Mouse (Mus musculus) MEL (cell line): ENCODE results near the gene Nxt2. TPM values are rescaled to one million over a fixed set of nuclear protein-coding genes. Genes with fewer than 3 reads are reported as not detected.

ENCODE experiments used
- DNase-seq: peaks from one replicate; pipeline ENCODE4 v3.0.0; 2011; ENCODE audit warnings: low read depth, low spot score
- H3K27ac ChIP-seq: 2 replicates; pipeline ENCODE4 v1.5.1; 2012; ENCODE audit warnings: low read depth, mild to moderate bottlenecking, control low read depth, low read length, moderate library complexity; ENCODE audit not compliant: control insufficient read depth
- H3K27me3 ChIP-seq, 2 experiments: fragments of 150-350 bp in 1 of 2; sonication (generic) in 1 of 2; 2 replicates each; pipeline ENCODE4 v1.6.1; 2012; ENCODE audit warnings: low read length in 2 of 2, mild to moderate bottlenecking in 2 of 2, improper control_type of control experiment in 1 of 2, moderate library complexity in 1 of 2; ENCODE audit not compliant: insufficient read depth in 2 of 2, control insufficient read depth in 1 of 2
- H3K36me3 ChIP-seq, 2 experiments: 2 replicates each; pipeline ENCODE4 v1.6.1; 2012 to 2014; ENCODE audit warnings: low read length in 2 of 2, improper control_type of control experiment in 1 of 2, inconsistent platforms in 1 of 2, mild to moderate bottlenecking in 1 of 2; ENCODE audit not compliant: insufficient read depth in 2 of 2, control insufficient read depth in 1 of 2
- H3K4me1 ChIP-seq, 2 experiments: fragments of 150-350 bp in 1 of 2; sonication (generic) in 1 of 2; 2 replicates each; pipeline ENCODE4 v1.6.1; 2012; ENCODE audit warnings: low read length in 2 of 2, improper control_type of control experiment in 1 of 2, mild to moderate bottlenecking in 1 of 2; ENCODE audit not compliant: insufficient read depth in 2 of 2, control insufficient read depth in 1 of 2
- H3K4me3 ChIP-seq, 2 experiments: fragments of 150-350 bp in 1 of 2; sonication (generic) in 1 of 2; 2 replicates each; pipeline ENCODE4 v1.5.1; 2012; ENCODE audit warnings: low read depth in 2 of 2, low read length in 2 of 2, mild to moderate bottlenecking in 2 of 2, moderate library complexity in 2 of 2, control low read depth in 1 of 2, improper control_type of control experiment in 1 of 2; ENCODE audit not compliant: control insufficient read depth in 1 of 2, insufficient read depth in 1 of 2
- H3K79me2 ChIP-seq: 2 replicates; pipeline ENCODE4 v1.6.1; 2012; ENCODE audit warnings: mild to moderate bottlenecking, low read length, moderate library complexity; ENCODE audit not compliant: control insufficient read depth, poor library complexity, insufficient read depth
- H3K9ac ChIP-seq: 2 replicates; pipeline ENCODE4 v1.6.1; 2012; ENCODE audit warnings: low read depth, mild to moderate bottlenecking, control low read depth, low read length, moderate library complexity; ENCODE audit not compliant: control insufficient read depth, poor library complexity, severe bottlenecking
- H3K9me3 ChIP-seq: fragments of 150-350 bp; sonication (generic); replicated peaks from 2 replicates; pipeline ENCODE4 v1.6.1; 2012; ENCODE audit warnings: mild to moderate bottlenecking, low read length, improper control_type of control experiment, moderate library complexity; ENCODE audit not compliant: insufficient read depth
- CHD1 ChIP-seq: IDR thresholded peaks from 2 replicates; pipeline ENCODE4 v1.6.1; 2012; ENCODE audit warnings: low read depth, mild to moderate bottlenecking, inconsistent platforms, low read length, improper control_type of control experiment
- GABPA ChIP-seq: IDR thresholded peaks from 2 replicates; pipeline ENCODE4 v1.6.1; 2012; ENCODE audit warnings: low read depth, mild to moderate bottlenecking, inconsistent platforms, low read length, improper control_type of control experiment, moderate library complexity
- KAT2A ChIP-seq: conservative IDR thresholded peaks from 2 replicates; pipeline ENCODE4 v1.6.1; 2012; ENCODE audit warnings: low read depth, low read length, improper control_type of control experiment, inconsistent platforms
- MAFK ChIP-seq: IDR thresholded peaks from 2 replicates; pipeline ENCODE4 v1.6.1; 2011; ENCODE audit warnings: low read depth, mild to moderate bottlenecking, low read length, improper control_type of control experiment, borderline replicate concordance
- POLR2A ChIP-seq, 2 experiments: IDR thresholded peaks; 2 replicates each; pipeline ENCODE4 v1.6.1; 2011 to 2012; ENCODE audit warnings: low read length in 2 of 2, mild to moderate bottlenecking in 2 of 2, control low read depth in 1 of 2, improper control_type of control experiment in 1 of 2, low read depth in 1 of 2, moderate library complexity in 1 of 2; ENCODE audit not compliant: control insufficient read depth in 1 of 2, insufficient read depth in 1 of 2, poor library complexity in 1 of 2
- POLR2AphosphoS2 ChIP-seq: IDR thresholded peaks from 2 replicates; pipeline ENCODE4 v1.6.1; 2011; ENCODE audit warnings: low read length, improper control_type of control experiment
- TCF12 ChIP-seq: IDR thresholded peaks from 2 replicates; pipeline ENCODE4 v1.6.1; 2014; ENCODE audit warnings: low read depth, mild to moderate bottlenecking, inconsistent platforms, low read length, improper control_type of control experiment, moderate library complexity
- USF2 ChIP-seq, 2 experiments: IDR thresholded peaks; 2 replicates each; pipeline ENCODE4 v1.6.1; 2011 to 2012; ENCODE audit warnings: improper control_type of control experiment in 2 of 2, low read length in 2 of 2, borderline replicate concordance in 1 of 2, inconsistent platforms in 1 of 2, low read depth in 1 of 2, mild to moderate bottlenecking in 1 of 2; ENCODE audit not compliant: insufficient read depth in 1 of 2
- ZMIZ1 ChIP-seq: IDR thresholded peaks from 2 replicates; pipeline ENCODE4 v1.6.1; 2012; ENCODE audit warnings: low read depth, mild to moderate bottlenecking, inconsistent platforms, low read length, improper control_type of control experiment, moderate library complexity
- ZNF384 ChIP-seq: IDR thresholded peaks from 2 replicates; pipeline ENCODE4 v1.6.1; 2012; ENCODE audit warnings: low read depth, mild to moderate bottlenecking, inconsistent platforms, low read length, improper control_type of control experiment
- polyA plus RNA-seq, 2 experiments: library from polyadenylated mRNA; stranded (reverse) in 1 of 2; unstranded in 1 of 2; fragments of >175 nt in 1 of 2; fragments of >200 nt in 1 of 2; gene quantifications; 2 replicates each; pipeline versions ENCODE4 v1.2.1 to v1.2.4; 2012; ENCODE audit warnings: low replicate concordance in 2 of 2, low read depth in 1 of 2; ENCODE audit not compliant: insufficient read length in 2 of 2, insufficient read depth in 1 of 2, missing spikeins in 1 of 2
- total RNA-seq: library from RNA; depleted of rRNA; stranded (reverse); fragments of 300-350 nt; gene quantifications from 2 replicates; pipeline ENCODE4 v1.2.3, GENCODE M21; 2012; rRNA removed

Nxt2 gene
- total RNA-seq (2.4 and 2.6 TPM in 2 replicates), polyA plus RNA-seq (1 to 10 TPM in 1 of 2 experiments, not detected in 1; 6.4 TPM)

DNA sequence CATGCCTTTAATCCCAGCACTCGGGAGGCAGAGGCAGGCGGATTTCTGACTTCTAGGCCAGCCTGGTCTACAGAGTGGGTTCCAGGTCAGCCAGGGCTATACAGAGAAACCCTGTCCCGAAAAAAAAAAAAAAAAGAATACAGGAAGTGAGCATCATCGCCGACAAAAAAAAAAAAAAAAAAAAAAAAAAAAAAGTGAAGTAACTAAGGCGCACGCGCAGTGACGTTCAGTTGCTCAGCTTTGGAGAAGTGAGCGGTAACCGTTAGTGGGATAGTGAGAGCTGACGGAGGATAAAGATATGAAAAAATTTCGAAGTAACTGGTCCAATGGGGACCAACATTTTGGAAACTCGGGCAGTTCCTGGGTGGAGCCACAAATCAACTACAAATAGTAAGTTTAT, at the start of gene Nxt2:
TSS of gene Nxt2 (plus strand) at position 229 of the 400 bp plus-strand sequence.
- Histone ChIP-seq H3K9ac (peak within 1 kb of the TSS; percentile 64), H3K9me3 (no peaks in the 10 kb centered on the region)

DNA sequence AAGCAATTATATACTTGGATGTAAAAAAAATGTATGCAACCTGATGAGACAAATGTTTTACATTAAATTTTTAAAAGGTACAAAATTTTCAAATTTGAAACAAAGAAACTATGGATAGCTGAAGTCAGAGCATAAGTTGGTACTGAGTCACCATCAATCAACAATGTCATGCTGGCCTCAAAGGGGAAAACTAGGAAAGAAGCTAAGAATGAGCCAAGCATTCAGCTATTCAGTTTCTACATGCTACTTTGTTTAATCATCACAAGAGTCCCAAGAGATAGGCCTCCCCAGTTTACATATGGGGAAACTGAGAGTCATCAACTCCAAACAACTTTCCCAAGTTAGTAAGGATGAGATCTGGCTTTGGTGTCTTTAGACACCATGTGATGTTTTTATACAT, 49.6 kb upstream of the Nxt2 start:
- Histone ChIP-seq H3K79me2 (no peaks in the 10 kb centered on the region), H3K4me1 (no peaks in the 10 kb centered on the region), H3K9me3 (no peaks in the 10 kb centered on the region), H3K27me3 (peaks cover 0 to 7% of the 10 kb centered on the region in 2 experiments; a peak in 3 of 4 replicates), H3K36me3 (no peaks in the 10 kb centered on the region), H3K4me3 (no peak overlapping the region), H3K27ac (no peak overlapping the region), H3K9ac (no peak overlapping the region)
- TF ChIP-seq KAT2A: no peak
- TF ChIP-seq POLR2A (IDR thresholded peaks at IDR 0.05; ENCODE audit: control insufficient read depth in 1 of 2, insufficient read depth in 1 of 2, low read depth in 1 of 2, low read length in 2 of 2, poor library complexity in 1 of 2): no peak
- DNase-seq: no peak

More for the DNA sequence above, at the start of gene Nxt2:
- no peaks in the 10 kb centered on the region; a peak in 3 of 4 replicates for H3K27me3 ChIP-seq
- peak within 1 kb of the TSS; percentile 50 to 58 for H3K4me3 ChIP-seq
- peaks cover 3 to 5% of the 10 kb centered on the region in 2 experiments; a peak in 3 of 4 replicates for H3K4me1 ChIP-seq
- DNase-seq: no peak
- peaks cover 0 to 8% of the 10 kb centered on the region in 2 experiments; a peak in 2 of 4 replicates for H3K36me3 ChIP-seq
- no peaks in the 10 kb centered on the region; the same call in 1 of the 2 replicates for H3K79me2 ChIP-seq
- TF ChIP-seq ZNF384 (0 out of 2 replicates have a peak, but pooled peaks have one; percentile 54), MAFK (no peak), POLR2AphosphoS2 (no peak)
- H3K27ac ChIP-seq: peak within 1 kb of the TSS; percentile 87

DNA sequence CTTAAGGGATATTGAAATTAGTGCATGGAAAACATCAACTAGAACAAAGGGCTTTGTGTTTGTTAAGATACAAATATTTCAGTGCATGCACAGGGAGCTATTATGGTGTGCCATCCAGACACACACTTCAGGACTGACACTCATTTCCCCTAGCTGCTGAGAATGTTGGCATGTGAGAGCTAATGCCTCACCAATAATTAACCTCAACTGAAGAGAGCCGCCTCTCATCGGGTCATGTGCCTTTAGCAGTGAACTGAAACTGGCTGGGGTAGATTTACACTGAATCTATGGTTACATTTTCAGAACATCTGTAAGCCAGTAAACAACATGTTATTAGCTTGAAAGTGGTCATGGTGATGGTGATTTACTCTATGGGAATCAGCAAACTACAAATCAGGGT, 44.5 kb upstream of the Nxt2 start:
- no peak overlapping the region for H3K4me3 ChIP-seq
- TF ChIP-seq CHD1 (no peak), USF2 (IDR thresholded peaks at IDR 0.05; ENCODE audit: borderline replicate concordance in 1 of 2, insufficient read depth in 1 of 2, low read depth in 1 of 2, low read length in 2 of 2) (no peak), GABPA (no peak), TCF12 (no peak), ZMIZ1 (no peak)
- no peak for DNase-seq
- H3K4me1 ChIP-seq: no peaks in the 10 kb centered on the region
- H3K9me3 ChIP-seq: no peaks in the 10 kb centered on the region
- H3K9ac ChIP-seq: no peak overlapping the region
- no peaks in the 10 kb centered on the region for H3K36me3 ChIP-seq
- no peak overlapping the region for H3K27ac ChIP-seq
- H3K27me3 ChIP-seq: peaks cover 0 to 4% of the 10 kb centered on the region in 2 experiments; a peak in 2 of 4 replicates
- no peaks in the 10 kb centered on the region for H3K79me2 ChIP-seq
